Mouse (Mus musculus): ENCODE results near the gene Dach1. TPM values are rescaled to one million over a fixed set of nuclear protein-coding genes. Genes with fewer than 3 reads are reported as not detected.

Gene Dach1
- polyA plus RNA-seq, 1 experiment from 2014 or later: 1.7 TPM

DNA sequence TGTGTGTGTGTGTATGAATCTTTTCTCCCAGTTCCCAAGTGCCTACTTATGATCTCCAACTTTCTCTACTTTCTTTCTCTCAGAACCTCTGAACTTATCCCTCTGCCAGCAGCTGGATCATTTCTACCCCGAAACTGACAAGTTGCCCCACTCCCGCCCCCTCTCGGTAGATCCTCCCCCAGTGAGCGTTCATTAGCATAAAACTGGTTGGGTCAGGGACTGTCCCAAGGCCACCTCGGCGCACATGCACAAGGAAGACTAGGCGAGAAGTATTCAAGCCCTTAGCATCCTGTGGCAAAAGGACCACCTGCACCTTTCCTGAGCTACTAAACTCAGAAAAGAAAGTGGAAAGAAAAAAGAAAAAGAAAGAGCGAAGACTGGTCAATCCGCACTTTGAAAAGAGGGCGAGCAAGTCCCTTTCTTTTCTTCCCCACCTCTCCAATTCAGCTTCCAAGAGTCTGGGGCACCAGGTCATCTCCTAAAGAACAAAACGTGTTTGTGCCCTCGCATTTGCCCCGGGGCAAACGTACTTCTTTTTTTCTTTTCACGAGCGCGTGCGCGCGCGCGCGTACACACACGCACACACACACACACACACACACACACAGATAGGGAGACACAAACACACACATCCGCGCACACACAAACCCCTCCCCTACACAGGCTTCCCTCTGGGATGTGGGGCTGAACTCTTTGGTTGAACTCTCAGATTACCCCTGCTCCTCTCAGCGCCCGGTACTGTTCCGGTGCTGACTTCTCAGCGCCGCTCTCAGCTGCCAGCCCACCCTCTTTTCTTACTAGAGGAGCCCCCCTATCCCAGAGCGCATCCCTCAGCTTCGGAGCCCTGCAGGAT is 2.2 kb downstream of the Dach1 start:
- Histone ChIP-seq H3K9me3 (ENCODE audit: control insufficient read depth, low read length) (no peaks in the 10 kb centered on the region), H3K4me1 (ENCODE audit: control insufficient read depth, insufficient read depth, low read length) (no peaks in the 10 kb centered on the region), H3K27ac (ENCODE audit: low read length) (peak overlapping the region; percentile 66), H3K4me2 (ENCODE audit: low read depth, low read length) (peak overlapping the region; percentile 94), H3K4me3 (ENCODE audit: low read length) (peak overlapping the region; percentile 73), H3K27me3 (replicated peaks; ENCODE audit: control insufficient read depth, insufficient read depth, low read length) (0 out of 2 replicates have a peak, but pooled peaks cover 3% of the 10 kb centered on the region), H3K36me3 (ENCODE audit: control insufficient read depth, insufficient read depth, low read length) (no peaks in the 10 kb centered on the region), H3K9ac (ENCODE audit: low read depth, low read length) (peak overlapping the region; percentile 73)
- peak; percentile 62 for ATAC-seq
- WGBS: 1% methylated on average over 33 of the region's 33 CpGs

DNA sequence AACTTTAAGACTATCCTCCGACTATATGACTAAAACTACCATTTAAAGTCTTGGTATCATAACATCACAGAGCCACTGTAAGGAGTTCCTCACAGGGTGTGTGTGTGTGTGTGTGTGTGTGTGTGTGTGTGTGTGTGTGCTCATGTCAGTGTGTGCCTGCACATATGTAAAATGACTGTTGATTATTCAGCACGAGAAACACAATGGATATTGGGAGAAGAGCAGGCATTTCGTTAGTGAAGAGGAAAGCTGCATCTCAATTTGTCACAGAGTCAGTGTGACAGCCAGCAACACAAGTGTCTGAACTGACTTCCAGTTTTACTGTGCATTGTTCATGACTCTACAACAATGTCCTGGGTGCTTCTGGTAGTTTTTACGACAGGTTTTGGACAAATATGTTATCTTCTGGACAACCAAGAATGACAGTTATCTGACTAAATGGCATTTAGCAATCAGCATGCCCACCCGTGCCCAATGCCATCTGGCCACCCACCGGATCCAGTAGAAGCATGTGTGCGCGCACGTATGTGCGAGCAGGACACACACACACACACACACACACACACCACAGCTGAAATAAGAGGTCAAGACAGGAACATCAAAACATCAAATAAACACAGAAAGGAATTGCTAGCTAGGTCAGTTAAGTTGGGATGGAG is 3.1 kb downstream of the Dach1 start:
- no peaks in the 10 kb centered on the region for H3K27me3 ChIP-seq (replicated peaks; ENCODE audit: control insufficient read depth, insufficient read depth, low read length)
- 75% methylated on average over 10 of the region's 10 CpGs for WGBS
- no peaks in the 10 kb centered on the region for H3K36me3 ChIP-seq (ENCODE audit: control insufficient read depth, insufficient read depth, low read length)
- H3K9ac ChIP-seq (ENCODE audit: low read depth, low read length): no peak overlapping the region
- H3K9me3 ChIP-seq (ENCODE audit: control insufficient read depth, low read length): no peaks in the 10 kb centered on the region
- no peak for ATAC-seq
- peak overlapping the region; percentile 73; the same call in 1 of the 2 replicates for H3K4me3 ChIP-seq (ENCODE audit: low read length)
- no peaks in the 10 kb centered on the region for H3K4me1 ChIP-seq (ENCODE audit: control insufficient read depth, insufficient read depth, low read length)
- H3K27ac ChIP-seq (ENCODE audit: low read length): no peak overlapping the region
- peak overlapping the region; percentile 94; the same call in 1 of the 2 replicates for H3K4me2 ChIP-seq (ENCODE audit: low read depth, low read length)

DNA sequence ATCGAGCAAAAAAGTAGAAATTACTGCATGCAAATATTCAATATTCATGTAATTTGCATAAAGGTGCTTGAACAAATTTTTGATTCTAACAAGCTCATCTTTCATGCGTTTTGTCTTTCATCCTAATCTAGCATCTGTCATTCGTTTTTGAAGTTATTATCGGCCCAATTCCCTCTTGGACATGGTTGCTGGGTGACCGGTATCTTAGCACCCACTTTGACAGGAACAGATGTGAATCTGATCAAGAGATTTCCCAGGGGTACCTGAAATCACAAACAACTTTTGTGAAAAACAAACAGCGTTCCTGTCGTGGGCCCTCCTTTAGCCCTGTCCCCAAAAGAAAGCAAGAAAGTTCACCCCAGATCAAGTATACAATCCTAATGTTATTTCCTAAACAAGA is 12.8 kb downstream of the Dach1 start:
- Histone ChIP-seq H3K27me3 (replicated peaks; ENCODE audit: control insufficient read depth, insufficient read depth, low read length) (no peaks in the 10 kb centered on the region), H3K4me2 (ENCODE audit: low read depth, low read length) (no peak overlapping the region), H3K4me3 (ENCODE audit: low read length) (no peak overlapping the region), H3K4me1 (ENCODE audit: control insufficient read depth, insufficient read depth, low read length) (no peaks in the 10 kb centered on the region), H3K9ac (ENCODE audit: low read depth, low read length) (no peak overlapping the region), H3K36me3 (ENCODE audit: control insufficient read depth, insufficient read depth, low read length) (no peaks in the 10 kb centered on the region), H3K9me3 (ENCODE audit: control insufficient read depth, low read length) (no peaks in the 10 kb centered on the region), H3K27ac (ENCODE audit: low read length) (no peak overlapping the region)
- WGBS: 66% methylated on average over 7 of the region's 7 CpGs
- ATAC-seq: no peak

DNA sequence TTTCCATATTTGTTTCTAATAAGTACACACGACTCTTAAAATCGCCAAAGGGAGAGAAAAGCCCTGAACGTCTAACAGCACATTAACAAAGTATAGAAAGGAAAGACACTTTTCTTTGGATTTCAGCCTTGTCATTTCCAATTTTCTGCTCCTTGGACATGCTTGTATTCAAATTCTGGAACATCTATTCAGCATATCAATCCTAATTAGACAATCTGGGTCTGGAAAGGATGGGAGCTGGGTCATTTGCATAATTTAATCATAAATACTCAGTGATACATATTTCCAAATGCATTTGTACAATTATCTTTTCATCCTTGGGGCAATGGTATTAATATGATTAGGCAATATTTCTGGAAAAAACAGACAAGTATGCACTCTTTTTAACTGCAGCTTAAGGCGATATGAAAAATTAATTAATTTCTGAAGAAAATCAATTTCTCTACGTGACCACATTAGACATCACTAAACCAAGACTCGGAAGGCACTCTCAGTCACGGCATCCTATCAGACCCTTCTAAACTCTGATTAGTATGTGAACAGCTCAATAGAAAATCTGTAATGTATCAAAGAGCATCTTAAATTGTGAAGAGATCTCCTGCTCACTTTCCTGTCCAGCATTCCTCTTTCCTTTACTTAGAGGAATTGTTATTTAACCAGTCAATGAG is 13.7 kb downstream of the Dach1 start:
- H3K4me1 ChIP-seq (ENCODE audit: control insufficient read depth, insufficient read depth, low read length): no peaks in the 10 kb centered on the region
- ATAC-seq: no peak
- no peak overlapping the region for H3K4me3 ChIP-seq (ENCODE audit: low read length)
- no peak overlapping the region for H3K4me2 ChIP-seq (ENCODE audit: low read depth, low read length)
- no peaks in the 10 kb centered on the region for H3K27me3 ChIP-seq (replicated peaks; ENCODE audit: control insufficient read depth, insufficient read depth, low read length)
- H3K9me3 ChIP-seq (ENCODE audit: control insufficient read depth, low read length): no peaks in the 10 kb centered on the region
- 79% methylated on average over 7 of the region's 7 CpGs for WGBS
- H3K9ac ChIP-seq (ENCODE audit: low read depth, low read length): no peak overlapping the region
- no peak overlapping the region for H3K27ac ChIP-seq (ENCODE audit: low read length)
- H3K36me3 ChIP-seq (ENCODE audit: control insufficient read depth, insufficient read depth, low read length): no peaks in the 10 kb centered on the region

DNA sequence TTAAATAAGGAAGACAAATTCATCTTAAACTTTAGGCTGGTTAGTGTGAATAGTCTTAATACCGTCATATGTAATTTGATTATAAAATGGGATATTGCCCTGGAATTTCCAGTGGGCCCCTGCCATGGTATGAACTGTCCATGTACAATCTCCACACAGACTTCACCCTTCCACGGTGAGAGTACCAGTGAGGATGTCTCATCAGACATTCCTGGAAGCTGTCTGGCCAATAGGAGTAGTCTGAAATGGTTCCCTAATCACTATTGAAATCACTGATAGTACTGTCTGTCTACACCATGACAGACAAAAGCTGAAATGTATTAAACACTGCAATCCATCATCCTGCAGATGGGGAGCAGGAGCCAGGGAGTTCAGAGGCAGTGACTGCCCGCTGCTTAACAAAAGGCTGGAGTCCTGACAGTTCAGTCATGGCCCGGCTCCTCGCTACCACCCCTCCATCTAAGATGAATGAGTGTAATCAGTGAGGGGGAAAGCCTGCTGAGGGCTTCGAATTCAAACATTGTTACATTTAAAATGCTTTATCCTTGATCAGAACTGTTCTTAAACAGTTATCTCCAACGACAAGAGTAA is 14.6 kb downstream of the Dach1 start:
- 59% methylated on average over 7 of the region's 7 CpGs for WGBS
- Histone ChIP-seq H3K27me3 (replicated peaks; ENCODE audit: control insufficient read depth, insufficient read depth, low read length) (no peaks in the 10 kb centered on the region), H3K36me3 (ENCODE audit: control insufficient read depth, insufficient read depth, low read length) (no peaks in the 10 kb centered on the region), H3K4me2 (ENCODE audit: low read depth, low read length) (no peak overlapping the region), H3K9ac (ENCODE audit: low read depth, low read length) (no peak overlapping the region), H3K4me1 (ENCODE audit: control insufficient read depth, insufficient read depth, low read length) (no peaks in the 10 kb centered on the region), H3K4me3 (ENCODE audit: low read length) (no peak overlapping the region), H3K27ac (ENCODE audit: low read length) (no peak overlapping the region), H3K9me3 (ENCODE audit: control insufficient read depth, low read length) (no peaks in the 10 kb centered on the region)
- ATAC-seq: no peak

DNA sequence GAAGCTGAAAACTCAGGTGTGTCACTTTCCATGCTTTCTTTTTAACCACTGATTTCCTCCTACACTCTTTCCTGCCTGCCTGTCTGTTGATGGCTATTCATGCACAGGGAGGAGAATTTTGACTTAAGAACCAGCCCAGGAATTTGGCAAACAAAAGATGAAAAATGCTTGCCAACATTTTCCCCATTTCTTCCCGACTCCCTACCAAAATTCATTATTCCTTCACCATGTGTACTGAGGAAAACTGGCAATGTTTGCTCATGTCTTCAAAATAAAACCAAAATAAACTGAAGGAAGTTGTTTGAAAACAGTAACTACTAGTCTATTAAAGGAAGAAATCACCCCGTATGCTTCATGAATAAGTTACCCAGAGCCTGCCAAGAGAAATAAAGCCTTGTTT is 27.8 kb downstream of the Dach1 start:
- no peak overlapping the region for H3K9ac ChIP-seq (ENCODE audit: low read depth, low read length)
- no peak overlapping the region for H3K4me3 ChIP-seq (ENCODE audit: low read length)
- H3K36me3 ChIP-seq (ENCODE audit: control insufficient read depth, insufficient read depth, low read length): no peaks in the 10 kb centered on the region
- 68% methylated on average over 2 of the region's 2 CpGs for WGBS
- no peaks in the 10 kb centered on the region for H3K27me3 ChIP-seq (replicated peaks; ENCODE audit: control insufficient read depth, insufficient read depth, low read length)
- ATAC-seq: no peak
- no peak overlapping the region for H3K27ac ChIP-seq (ENCODE audit: low read length)
- no peaks in the 10 kb centered on the region for H3K4me1 ChIP-seq (ENCODE audit: control insufficient read depth, insufficient read depth, low read length)
- no peak overlapping the region for H3K4me2 ChIP-seq (ENCODE audit: low read depth, low read length)
- H3K9me3 ChIP-seq (ENCODE audit: control insufficient read depth, low read length): no peaks in the 10 kb centered on the region

DNA sequence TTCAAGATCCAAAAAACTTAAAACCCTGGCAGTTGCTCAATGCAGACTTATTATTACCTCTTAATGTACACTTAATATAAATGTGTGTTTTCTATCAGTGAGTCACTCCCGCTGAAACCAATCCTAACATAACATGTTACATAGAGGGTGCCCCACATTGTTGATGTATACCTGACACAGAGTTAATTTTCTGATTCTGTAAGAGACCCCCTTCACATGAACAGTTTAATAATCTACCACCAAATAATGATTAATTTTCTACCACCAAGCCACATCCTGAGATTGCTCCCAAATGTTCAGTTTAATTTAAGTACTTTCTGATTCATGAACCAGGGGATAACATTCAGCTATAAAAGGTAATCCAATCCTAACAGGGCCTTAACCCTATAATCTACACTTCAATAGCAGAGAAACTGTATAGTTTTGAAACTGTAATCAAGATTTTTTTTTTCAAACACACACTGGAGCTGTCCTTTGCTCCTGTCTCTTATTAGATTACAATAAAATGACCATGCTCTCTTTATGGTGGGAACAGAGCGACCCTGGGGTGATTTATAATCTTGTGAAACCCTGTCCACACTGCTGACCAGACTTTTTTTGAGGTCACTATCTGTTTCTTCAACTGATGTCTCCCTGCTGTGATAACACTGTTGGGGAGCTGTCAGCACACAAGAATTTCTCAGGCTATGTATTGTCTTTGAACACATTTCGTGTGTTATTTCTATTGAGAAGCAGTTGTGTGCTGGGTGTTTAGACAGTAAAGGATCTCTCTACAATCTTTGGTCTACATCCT is 30.5 kb downstream of the Dach1 start:
- H3K36me3 ChIP-seq (ENCODE audit: control insufficient read depth, insufficient read depth, low read length): no peaks in the 10 kb centered on the region
- H3K4me2 ChIP-seq (ENCODE audit: low read depth, low read length): no peak overlapping the region
- H3K4me3 ChIP-seq (ENCODE audit: low read length): no peak overlapping the region
- no peak overlapping the region for H3K27ac ChIP-seq (ENCODE audit: low read length)
- no peaks in the 10 kb centered on the region for H3K27me3 ChIP-seq (replicated peaks; ENCODE audit: control insufficient read depth, insufficient read depth, low read length)
- no peaks in the 10 kb centered on the region for H3K9me3 ChIP-seq (ENCODE audit: control insufficient read depth, low read length)
- H3K4me1 ChIP-seq (ENCODE audit: control insufficient read depth, insufficient read depth, low read length): no peaks in the 10 kb centered on the region
- ATAC-seq: no peak
- WGBS: 60% methylated on average over 3 of the region's 3 CpGs
- no peak overlapping the region for H3K9ac ChIP-seq (ENCODE audit: low read depth, low read length)

DNA sequence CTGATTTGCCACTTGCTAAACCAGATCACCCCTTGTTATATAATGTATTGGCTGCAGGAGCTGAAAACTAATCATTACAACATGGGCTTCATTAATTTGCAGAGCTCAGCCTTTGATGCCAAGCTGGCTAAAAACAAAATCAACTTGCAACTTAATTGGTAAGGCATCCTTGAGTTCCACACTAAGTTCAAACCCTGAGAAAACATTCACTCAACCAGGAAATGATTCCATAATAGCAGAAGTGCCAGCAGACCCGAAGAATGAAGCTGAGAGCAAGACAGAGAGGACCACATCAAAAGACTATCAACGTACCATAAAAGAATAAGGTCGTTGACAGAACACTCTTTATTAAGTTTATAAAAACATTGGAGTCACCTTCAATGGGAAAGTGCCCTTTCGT is 35.0 kb downstream of the Dach1 start:
- Histone ChIP-seq H3K27ac (ENCODE audit: low read length) (no peak overlapping the region), H3K27me3 (replicated peaks; ENCODE audit: control insufficient read depth, insufficient read depth, low read length) (no peaks in the 10 kb centered on the region), H3K4me3 (ENCODE audit: low read length) (no peak overlapping the region), H3K9me3 (ENCODE audit: control insufficient read depth, low read length) (no peaks in the 10 kb centered on the region), H3K36me3 (ENCODE audit: control insufficient read depth, insufficient read depth, low read length) (no peaks in the 10 kb centered on the region), H3K4me1 (ENCODE audit: control insufficient read depth, insufficient read depth, low read length) (no peaks in the 10 kb centered on the region), H3K9ac (ENCODE audit: low read depth, low read length) (no peak overlapping the region), H3K4me2 (ENCODE audit: low read depth, low read length) (no peak overlapping the region)
- no peak for ATAC-seq
- WGBS: 54% methylated on average over 4 of the region's 4 CpGs

Data from intestine, embryonic 16.5 days (tissue).